Mouse (Mus musculus) heart, adult 2 months (tissue): ENCODE results near the gene Wdr60. TPM values are rescaled to one million over a fixed set of nuclear protein-coding genes. Genes with fewer than 3 reads are reported as not detected.

Source experiments
- DNase-seq, 2 experiments: peaks; one replicate each; pipeline ENCODE4 v3.0.0; 2021
- H3K27ac ChIP-seq: fragments of 200-600 bp; 2 replicates; pipeline ENCODE4 v1.8.1; 2022
- H3K27me3 ChIP-seq: fragments of 200-500 bp; 2 replicates; pipeline ENCODE4 v1.6.1; 2012; ENCODE audit warnings: mild to moderate bottlenecking, low read length, inconsistent platforms, mixed read lengths; ENCODE audit not compliant: control insufficient read depth, insufficient read depth
- H3K36me3 ChIP-seq: fragments of 200-500 bp; 2 replicates; pipeline ENCODE4 v1.6.1; 2012; ENCODE audit warnings: low read length, inconsistent platforms; ENCODE audit not compliant: control insufficient read depth, insufficient read depth
- H3K4me1 ChIP-seq: fragments of 200-500 bp; 2 replicates; pipeline ENCODE4 v1.6.1; 2011; ENCODE audit warnings: low read length; ENCODE audit not compliant: control insufficient read depth, insufficient read depth
- H3K4me3 ChIP-seq: fragments of 200-600 bp; 2 replicates; pipeline ENCODE4 v1.8.1; 2022
- H3K79me2 ChIP-seq: fragments of 200-500 bp; replicated peaks from 2 replicates; pipeline ENCODE4 v1.6.1; 2012; ENCODE audit warnings: mild to moderate bottlenecking, inconsistent platforms, low read length, moderate library complexity, mixed read lengths; ENCODE audit not compliant: control insufficient read depth, insufficient read depth
- H3K9ac ChIP-seq: fragments of 200-500 bp; 2 replicates; pipeline ENCODE4 v1.6.1; 2012; ENCODE audit warnings: low read depth, mild to moderate bottlenecking, control low read depth, inconsistent platforms, low read length, mixed read lengths
- CTCF ChIP-seq: fragments of 200-600 bp; IDR thresholded peaks from 2 replicates; pipeline ENCODE4 v1.8.1; 2022; ENCODE audit warnings: antibody characterized with exemption, mild to moderate bottlenecking, moderate library complexity
- EP300 ChIP-seq: fragments of 200-500 bp; IDR thresholded peaks from 2 replicates; pipeline ENCODE4 v1.6.1; 2011; ENCODE audit warnings: low read depth, low read length, control low read depth; ENCODE audit not compliant: insufficient read depth
- POLR2A ChIP-seq: fragments of 200-500 bp; IDR thresholded peaks from 2 replicates; pipeline ENCODE4 v1.6.1; 2011; ENCODE audit warnings: mild to moderate bottlenecking, low read depth, low read length, control low read depth; ENCODE audit not compliant: insufficient read depth
- WGBS: fragments of 180-500 bp; shearing (Covaris S2); methylation state at CpG from one replicate; pipeline ENCODE4 v1.1.7; 2018; 5-methylcytosine and 5-hydroxymethylcytosine counted together
- intact Hi-C: fragments of 180-260 bp; cut with DNase I; formaldehyde crosslinking; loops from one replicate; pipeline ENCODE4 v1.15.1; 2025
- microRNA-seq, 2 experiments: library from miRNA; unstranded; fragments of <30 nt; microRNA quantifications; one replicate each; pipeline ENCODE4 v1.2.0; 2021
- polyA plus RNA-seq: library from polyadenylated mRNA; depleted of rRNA; stranded (reverse); fragments of >200 nt; gene quantifications from 2 replicates; pipeline ENCODE4 v1.2.3, GENCODE M21; 2012; rRNA removed
- total RNA-seq, 2 experiments: library from RNA; stranded (reverse); gene quantifications; 2 replicates each; pipeline ENCODE4 v1.2.3; 2021

The Wdr60 gene
- total and polyA plus RNA-seq, 3 experiments = 2.3 to 2.4 (median 2.4) TPM

GRCm38 (mm10) chr12:116169666-116170065 is 93.2 kb downstream of the Wdr60 start:
- TF ChIP-seq CTCF (no peak), POLR2A (no peak), EP300 (no peak)
- Histone ChIP-seq H3K4me1 (no peaks in the 10 kb centered on the region), H3K9ac (no peak overlapping the region), H3K27me3 (no peaks in the 10 kb centered on the region), H3K79me2 (no peaks in the 10 kb centered on the region), H3K36me3 (no peaks in the 10 kb centered on the region), H3K27ac (no peak overlapping the region), H3K4me3 (no peak overlapping the region)
- WGBS = 23% methylated on average over 5 of the region's 5 CpGs
- no peak for DNase-seq
- intact Hi-C loops = no loop called here

GRCm38 (mm10) chr12:116165368-116165767 is 97.5 kb downstream of the Wdr60 start:
- Histone ChIP-seq H3K4me3 (no peak overlapping the region), H3K4me1 (no peaks in the 10 kb centered on the region), H3K79me2 (no peaks in the 10 kb centered on the region), H3K36me3 (no peaks in the 10 kb centered on the region), H3K27me3 (no peaks in the 10 kb centered on the region), H3K27ac (no peak overlapping the region), H3K9ac (no peak overlapping the region)
- no peak for DNase-seq
- TF ChIP-seq POLR2A (no peak), CTCF (no peak), EP300 (no peak)
- intact Hi-C loops = no loop called here

DNA sequence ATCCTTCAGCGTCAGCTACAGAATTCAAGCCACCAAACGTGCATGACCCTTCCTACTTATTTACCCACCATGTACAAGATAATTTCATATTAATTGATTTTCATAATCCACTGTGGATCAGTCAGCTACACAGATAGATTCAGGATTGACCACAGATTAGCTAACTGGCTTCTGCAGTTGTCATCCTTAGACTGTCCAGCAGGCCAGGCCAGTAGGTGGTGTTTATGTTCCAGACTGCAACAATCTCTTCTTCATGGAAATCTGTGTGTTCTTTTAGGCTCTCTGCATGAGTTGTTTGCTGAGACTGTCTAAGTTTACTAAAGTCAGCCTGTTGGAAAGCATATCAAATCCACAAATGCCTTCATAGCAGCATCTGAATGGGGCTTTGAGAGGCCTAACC is 103.1 kb downstream of the Wdr60 start:
- intact Hi-C loops = no loop called here
- TF ChIP-seq CTCF (no peak), EP300 (no peak), POLR2A (no peak)
- 83% methylated on average over 2 of the region's 2 CpGs for WGBS

GRCm38 (mm10) chr12:116159223-116159622 is 103.6 kb downstream of the Wdr60 start:
- WGBS = 59% methylated on average over 5 of the region's 5 CpGs
- no peak for DNase-seq
- intact Hi-C loops = no loop called here
- no peak overlapping the region for H3K27ac ChIP-seq
- H3K27me3 ChIP-seq = no peaks in the 10 kb centered on the region
- no peaks in the 10 kb centered on the region for H3K36me3 ChIP-seq
- TF ChIP-seq POLR2A (no peak), CTCF (no peak), EP300 (no peak)
- no peak overlapping the region for H3K4me3 ChIP-seq
- no peaks in the 10 kb centered on the region for H3K4me1 ChIP-seq
- no peaks in the 10 kb centered on the region for H3K79me2 ChIP-seq
- no peak overlapping the region for H3K9ac ChIP-seq

More for the DNA sequence above, 103.1 kb downstream of the Wdr60 start:
- H3K4me1 ChIP-seq = no peaks in the 10 kb centered on the region
- no peaks in the 10 kb centered on the region for H3K27me3 ChIP-seq
- H3K27ac ChIP-seq = no peak overlapping the region
- no peak overlapping the region for H3K4me3 ChIP-seq
- no peaks in the 10 kb centered on the region for H3K36me3 ChIP-seq
- H3K9ac ChIP-seq = no peak overlapping the region
- DNase-seq = no peak
- no peaks in the 10 kb centered on the region for H3K79me2 ChIP-seq

- intact Hi-C loops = no loop called here
- no peak overlapping the region for H3K4me3 ChIP-seq
These were observed 105.9 kb downstream of the Wdr60 start for GRCm38 (mm10) chr12:116156792-116157532.

More at GRCm38 (mm10) chr12:116156792-116157532, 105.9 kb downstream of the Wdr60 start:
- no peak for TF ChIP-seq EP300
- TF ChIP-seq CTCF = no peak
- TF ChIP-seq POLR2A = no peak
- no peaks in the 10 kb centered on the region for H3K27me3 ChIP-seq
- no peaks in the 10 kb centered on the region for H3K79me2 ChIP-seq
- H3K9ac ChIP-seq = no peak overlapping the region
- no peak for DNase-seq
- no peaks in the 10 kb centered on the region for H3K36me3 ChIP-seq
- no peaks in the 10 kb centered on the region for H3K4me1 ChIP-seq
- 80% methylated on average over 7 of the region's 7 CpGs for WGBS
- H3K27ac ChIP-seq = no peak overlapping the region

Small RNA genes lying within 50 kb of the gene (microRNA-seq; reads per million reads assigned to microRNA genes)
- 0 reads per million in 2 experiments for gene Gm23190

Other genes starting within 250 kb of the Wdr60 start
- 10 to 100 TPM; 24.3 to 25.5 TPM for gene Zfp386, start 215.3 kb downstream of the Wdr60 start, total RNA-seq
- gene Zfp386, start 215.3 kb downstream of the Wdr60 start, polyA plus RNA-seq = 10.7 and 21.7 TPM in 2 replicates
- 1 to 10 TPM in 1 of 2 experiments, under 1 TPM in 1; 0.99 to 2.7 TPM for gene Vipr2, start 185.3 kb downstream of the Wdr60 start, total RNA-seq
- 1.2 and 1.8 TPM in 2 replicates for gene Vipr2, start 185.3 kb downstream of the Wdr60 start, polyA plus RNA-seq
- gene Gm11027, start 12.4 kb upstream of the Wdr60 start, total RNA-seq = not detected
- gene Gm11027, start 12.4 kb upstream of the Wdr60 start, polyA plus RNA-seq = not detected in 2 replicates
- gene Esyt2, start 18.2 kb upstream of the Wdr60 start, total RNA-seq = 10 to 100 TPM; 24.6 to 27.8 TPM
- 7.5 and 11.3 TPM in 2 replicates for gene Esyt2, start 18.2 kb upstream of the Wdr60 start, polyA plus RNA-seq
- 1 to 10 TPM; 1.9 to 2.4 TPM for gene Ncapg2, start 142.4 kb upstream of the Wdr60 start, total RNA-seq
- gene Ncapg2, start 142.4 kb upstream of the Wdr60 start, polyA plus RNA-seq = 0.55 and 1.2 TPM in 2 replicates
- gene Ptprn2, start 222.7 kb upstream of the Wdr60 start, total RNA-seq = under 1 TPM in 1 of 2 experiments, not detected in 1; 0.23 TPM
- gene Ptprn2, start 222.7 kb upstream of the Wdr60 start, polyA plus RNA-seq = 0.21 and 0.32 TPM in 2 replicates